Mouse (Mus musculus): ENCODE measurements around the gene Runx2.

GRCm38 (mm10) chr17:44770871-44771270 is 43.7 kb downstream of the Runx2 start:
- no peak for TF ChIP-seq MYC (IDR thresholded peaks at IDR 0.05; ENCODE audit: low read depth, low read length)
- no peak for TF ChIP-seq POLR2A (IDR thresholded peaks at IDR 0.05; ENCODE audit: control insufficient read depth in 1 of 2, insufficient read depth in 1 of 2, low read depth in 1 of 2, low read length in 2 of 2, poor library complexity in 1 of 2)
- TF ChIP-seq ZNF384 (IDR thresholded peaks at IDR 0.05; ENCODE audit: low read depth, low read length): no peak
- TF ChIP-seq HCFC1 (IDR thresholded peaks at IDR 0.05; ENCODE audit: low read depth, low read length): no peak
- no peak for TF ChIP-seq TCF12 (IDR thresholded peaks at IDR 0.05; ENCODE audit: low read depth, low read length)
- TF ChIP-seq GATA1 (IDR thresholded peaks at IDR 0.05; ENCODE audit: low read depth, low read length): no peak
- TF ChIP-seq MEF2A (IDR thresholded peaks at IDR 0.05; ENCODE audit: extremely low read depth, insufficient replicate concordance, low read depth, low read length, poor library complexity, severe bottlenecking): no peak
- no peak for TF ChIP-seq CHD1 (IDR thresholded peaks at IDR 0.05; ENCODE audit: low read depth, low read length)
- TF ChIP-seq CTCF (IDR thresholded peaks at IDR 0.05 in 2 of 3, conservative IDR thresholded peaks at IDR 0.05 in 1 of 3; ENCODE audit: control insufficient read depth in 1 of 3, insufficient read depth in 1 of 3, low read depth in 2 of 3, low read length in 3 of 3, poor library complexity in 1 of 3, severe bottlenecking in 1 of 3): no peak
- no peak for TF ChIP-seq SIN3A (IDR thresholded peaks at IDR 0.05; ENCODE audit: low read length)
- no peak for TF ChIP-seq SMC3 (IDR thresholded peaks at IDR 0.05; ENCODE audit: low read depth, low read length)
- no peak for TF ChIP-seq UBTF (IDR thresholded peaks at IDR 0.05; ENCODE audit: borderline replicate concordance, insufficient read depth, low read depth, low read length)
- TF ChIP-seq EP300 (IDR thresholded peaks at IDR 0.05; ENCODE audit: low read depth in 1 of 2, low read length in 2 of 2): no peak
- no peak for TF ChIP-seq USF1 (IDR thresholded peaks at IDR 0.05; ENCODE audit: low read depth, low read length)
